Mouse (Mus musculus): Measurements from ENCODE around the gene Gorasp2.

DNA sequence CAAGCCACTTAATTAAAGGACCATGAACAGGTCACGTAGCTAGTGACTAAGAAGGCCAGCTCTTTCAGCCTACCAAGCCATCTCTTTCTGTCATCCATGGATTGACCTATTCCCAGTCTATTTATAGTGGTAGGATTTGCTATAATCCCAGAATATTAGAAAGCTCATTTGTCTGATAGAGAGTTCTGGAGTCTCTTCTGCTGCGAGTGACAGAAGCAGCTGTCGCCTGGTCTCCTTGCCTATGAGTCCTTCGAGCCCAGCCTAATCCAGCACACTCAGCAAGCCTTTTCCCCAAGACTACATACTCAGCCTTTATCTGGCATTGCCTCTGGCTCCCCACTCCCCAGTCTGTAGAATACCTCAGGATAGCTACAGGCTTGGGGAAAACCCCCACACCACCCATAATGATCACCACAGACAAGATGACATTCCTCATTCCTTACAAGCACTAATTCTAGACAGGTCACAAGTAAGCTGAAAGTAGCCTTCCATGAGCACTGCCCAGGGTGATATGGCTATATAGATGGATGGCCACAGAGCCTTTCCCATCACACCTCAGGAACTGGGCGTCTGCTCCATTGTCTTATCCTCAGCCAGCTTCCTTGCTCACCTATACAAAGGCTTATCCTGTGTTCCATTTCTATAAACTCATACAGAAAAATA lies 27.2 kb upstream of the Gorasp2 start:
- TF ChIP-seq EP300 (IDR thresholded peaks at IDR 0.05; ENCODE audit: low read length) (no peak), TCF12 (IDR thresholded peaks at IDR 0.05; ENCODE audit: low read depth, low read length) (no peak), CTCF (conservative IDR thresholded peaks at IDR 0.05 in 1 of 2, IDR thresholded peaks at IDR 0.05 in 1 of 2; ENCODE audit: low read depth in 2 of 2, low read length in 2 of 2) (no peak), MAZ (IDR thresholded peaks at IDR 0.05; ENCODE audit: low read depth, low read length) (no peak), GABPA (IDR thresholded peaks at IDR 0.05; ENCODE audit: insufficient replicate concordance, low read depth, low read length) (no peak), ZMIZ1 (IDR thresholded peaks at IDR 0.05; ENCODE audit: low read depth, low read length) (no peak), POLR2A (IDR thresholded peaks at IDR 0.05; ENCODE audit: low read depth, low read length) (no peak), UBTF (IDR thresholded peaks at IDR 0.05; ENCODE audit: low read depth, low read length) (no peak), ZC3H11A (IDR thresholded peaks at IDR 0.05; ENCODE audit: low read depth, low read length) (no peak), JUND (conservative IDR thresholded peaks at IDR 0.05; ENCODE audit: low read depth, low read length) (no peak), ELF1 (IDR thresholded peaks at IDR 0.05; ENCODE audit: low read depth, low read length) (no peak), MXI1 (IDR thresholded peaks at IDR 0.05; ENCODE audit: low read depth, low read length) (no peak), USF1 (IDR thresholded peaks at IDR 0.05; ENCODE audit: low read depth, low read length) (no peak), MEF2A (IDR thresholded peaks at IDR 0.05; ENCODE audit: borderline replicate concordance, low read depth, low read length) (no peak)
